Mouse (Mus musculus) limb, embryonic 10.5 days (tissue): Measurements from ENCODE around the gene Tmem255b. TPM values are rescaled to one million over a fixed set of nuclear protein-coding genes. Genes with fewer than 3 reads are reported as not detected.

Source experiments
- DNase-seq: peaks from one replicate; pipeline ENCODE4 v3.0.0-alpha.2; 2017; ENCODE audit warnings: low spot score
- H3K27ac ChIP-seq: fragments of 300-500 bp; sonication (generic); 2 replicates; pipeline ENCODE4 v1.5.1; 2016; ENCODE audit warnings: mild to moderate bottlenecking
- H3K27me3 ChIP-seq: fragments of 300-500 bp; sonication (generic); 2 replicates; pipeline ENCODE4 v1.6.1; 2016; ENCODE audit warnings: low read depth, mild to moderate bottlenecking; ENCODE audit not compliant: poor library complexity, severe bottlenecking
- H3K36me3 ChIP-seq: fragments of 300-500 bp; sonication (generic); 2 replicates; pipeline ENCODE4 v1.6.1; 2016; ENCODE audit warnings: mild to moderate bottlenecking, moderate library complexity
- H3K4me1 ChIP-seq: fragments of 300-500 bp; sonication (generic); 2 replicates; pipeline ENCODE4 v1.6.1; 2016
- H3K4me3 ChIP-seq: fragments of 300-500 bp; sonication (generic); 2 replicates; pipeline ENCODE4 v1.5.1; 2016; ENCODE audit warnings: mild to moderate bottlenecking, moderate library complexity
- H3K9me3 ChIP-seq: fragments of 300-500 bp; sonication (generic); replicated peaks from 2 replicates; pipeline ENCODE4 v1.6.1; 2016; ENCODE audit warnings: mild to moderate bottlenecking
- WGBS: fragments of 180-500 bp; shearing (Covaris S2); methylation state at CpG from one replicate; pipeline ENCODE4 v1.1.7; 2016; 5-methylcytosine and 5-hydroxymethylcytosine counted together
- polyA plus RNA-seq: library from polyadenylated mRNA; unstranded; fragments of >200 nt; fragmentation: Nextera tagmentation; extraction: Ambion mirVana; gene quantifications from 2 replicates; pipeline ENCODE4 v1.2.1, GENCODE M21; 2016

The Tmem255b gene
- polyA plus RNA-seq: 0.29 and 0.40 TPM in 2 replicates

DNA sequence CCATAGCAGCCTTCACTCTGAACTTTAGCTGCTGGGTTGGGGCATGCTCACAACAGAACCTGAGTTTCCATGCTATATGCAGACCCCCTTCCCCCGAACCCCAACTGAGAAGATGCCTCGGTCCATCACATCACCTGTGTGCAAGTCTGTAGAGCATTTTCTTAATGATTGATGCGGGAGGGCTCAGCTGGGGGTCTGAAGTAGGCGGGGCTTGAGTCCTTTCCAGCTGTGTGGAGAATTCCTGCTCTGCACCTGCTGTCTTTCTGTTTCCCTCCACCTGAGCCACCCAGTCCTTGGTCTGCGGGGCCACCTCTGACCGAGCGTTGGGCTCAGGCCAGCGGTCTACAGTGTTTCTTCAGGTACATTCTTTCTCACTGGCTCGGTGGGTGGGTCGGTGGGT lies at the start of gene Tmem255b:
Tmem255b (plus strand) TSS at position 301 of the 400 bp plus-strand sequence.
- H3K27me3 ChIP-seq: peaks cover 44% of the 10 kb centered on the region
- no peak within 1 kb of the TSS for H3K27ac ChIP-seq
- no peaks in the 10 kb centered on the region for H3K4me1 ChIP-seq
- WGBS: 19% methylated on average over 10 of the region's 10 CpGs
- no peak for DNase-seq
- H3K9me3 ChIP-seq: no peaks in the 10 kb centered on the region
- H3K36me3 ChIP-seq: no peaks in the 10 kb centered on the region
- H3K4me3 ChIP-seq: no peak within 1 kb of the TSS

DNA sequence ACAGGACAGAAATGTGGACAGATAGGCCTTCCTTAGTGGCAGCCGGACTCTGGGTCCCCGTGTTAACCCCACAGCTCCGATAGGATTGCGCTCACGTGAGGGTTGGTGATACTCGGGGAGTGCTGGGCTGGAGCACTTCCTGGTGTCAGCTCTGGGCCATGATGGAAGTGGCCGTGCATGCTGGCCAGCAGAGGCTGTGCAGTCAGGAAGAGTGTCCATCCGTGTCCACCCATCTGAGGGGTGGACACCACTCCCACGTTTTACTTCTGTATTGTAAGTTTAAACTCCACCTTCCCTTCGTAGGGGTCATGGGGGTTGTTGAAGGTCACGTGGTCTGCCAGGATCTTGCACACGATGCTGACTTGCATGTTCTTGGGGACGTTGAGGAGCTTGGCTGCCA lies 48.6 kb upstream of the Tmem255b start:
- H3K27ac ChIP-seq: no peak overlapping the region
- H3K4me1 ChIP-seq: no peaks in the 10 kb centered on the region
- H3K4me3 ChIP-seq: no peak overlapping the region
- no peaks in the 10 kb centered on the region for H3K36me3 ChIP-seq
- H3K9me3 ChIP-seq: no peaks in the 10 kb centered on the region
- no peaks in the 10 kb centered on the region for H3K27me3 ChIP-seq
- DNase-seq: no peak
- 81% methylated on average over 13 of the region's 13 CpGs for WGBS

DNA sequence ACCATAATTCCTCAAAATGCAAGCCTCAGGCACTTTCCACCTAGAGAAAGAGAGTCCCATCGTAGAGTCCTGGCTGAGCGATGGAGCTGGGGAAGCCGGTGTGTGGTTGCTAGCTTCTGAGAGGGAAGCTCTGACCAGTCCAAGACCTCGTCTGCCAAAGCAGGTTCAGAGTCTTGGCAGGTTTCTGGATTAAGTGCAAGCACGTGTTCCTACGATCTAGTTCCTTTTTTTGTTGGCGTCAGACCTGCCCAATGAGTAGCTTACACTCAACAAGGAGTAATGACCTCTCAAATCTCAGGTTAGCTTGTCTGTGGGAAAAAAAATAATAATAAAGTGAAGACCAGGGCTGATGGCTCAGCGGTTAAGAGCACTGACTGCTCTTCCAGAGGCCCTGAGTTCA lies 47.3 kb upstream of the Tmem255b start:
- no peaks in the 10 kb centered on the region for H3K4me1 ChIP-seq
- WGBS: 87% methylated on average over 8 of the region's 8 CpGs
- no peaks in the 10 kb centered on the region for H3K27me3 ChIP-seq
- no peak overlapping the region for H3K4me3 ChIP-seq
- DNase-seq: no peak
- no peaks in the 10 kb centered on the region for H3K9me3 ChIP-seq
- no peaks in the 10 kb centered on the region for H3K36me3 ChIP-seq
- H3K27ac ChIP-seq: no peak overlapping the region

DNA sequence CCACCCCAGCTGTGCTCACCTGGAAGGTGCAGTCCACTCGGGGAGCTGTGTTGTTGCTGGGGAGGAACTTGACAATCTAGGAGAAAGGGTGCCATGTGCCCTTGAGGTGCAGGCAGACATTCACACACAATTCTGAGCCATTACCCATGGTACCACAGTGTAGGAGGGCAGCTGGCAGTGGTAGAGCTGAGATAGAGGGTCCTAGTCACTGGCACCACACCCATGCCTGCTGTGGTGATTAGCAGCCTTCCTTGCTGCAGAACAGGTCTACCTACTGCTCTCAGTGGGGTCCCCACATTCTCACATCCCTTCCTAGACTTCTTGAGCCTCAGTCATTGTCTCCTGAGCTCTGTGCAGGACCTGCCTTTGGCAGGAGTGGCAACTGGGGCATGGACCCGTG lies 46.2 kb upstream of the Tmem255b start:
- no peak for DNase-seq
- no peaks in the 10 kb centered on the region for H3K9me3 ChIP-seq
- no peaks in the 10 kb centered on the region for H3K4me1 ChIP-seq
- no peaks in the 10 kb centered on the region for H3K36me3 ChIP-seq
- no peak overlapping the region for H3K4me3 ChIP-seq
- H3K27me3 ChIP-seq: no peaks in the 10 kb centered on the region
- 69% methylated on average over 2 of the region's 2 CpGs for WGBS
- no peak overlapping the region for H3K27ac ChIP-seq

DNA sequence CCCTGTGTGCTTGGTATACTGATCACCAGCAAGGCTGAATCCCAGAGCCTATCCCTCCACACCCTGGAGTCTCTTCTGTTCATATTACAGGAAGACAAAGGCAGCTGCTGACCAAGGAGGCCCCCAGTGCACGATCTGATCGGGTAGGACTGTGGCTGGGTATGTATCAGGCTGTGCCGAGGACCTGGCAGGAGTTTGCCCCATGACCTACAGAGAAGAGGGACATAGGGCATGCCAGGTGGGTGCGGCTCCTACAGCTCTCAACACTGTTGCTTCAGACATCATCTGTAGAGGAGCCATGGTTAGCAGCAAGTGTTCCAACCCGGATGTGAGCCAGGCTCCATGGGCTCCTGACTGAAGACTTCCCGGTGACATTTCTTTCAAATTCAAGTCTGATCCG lies 41.1 kb upstream of the Tmem255b start:
- H3K4me1 ChIP-seq: no peaks in the 10 kb centered on the region
- H3K9me3 ChIP-seq: no peaks in the 10 kb centered on the region
- no peak for DNase-seq
- no peaks in the 10 kb centered on the region for H3K36me3 ChIP-seq
- no peaks in the 10 kb centered on the region for H3K27me3 ChIP-seq
- H3K4me3 ChIP-seq: no peak overlapping the region
- 94% methylated on average over 7 of the region's 7 CpGs for WGBS
- no peak overlapping the region for H3K27ac ChIP-seq

DNA sequence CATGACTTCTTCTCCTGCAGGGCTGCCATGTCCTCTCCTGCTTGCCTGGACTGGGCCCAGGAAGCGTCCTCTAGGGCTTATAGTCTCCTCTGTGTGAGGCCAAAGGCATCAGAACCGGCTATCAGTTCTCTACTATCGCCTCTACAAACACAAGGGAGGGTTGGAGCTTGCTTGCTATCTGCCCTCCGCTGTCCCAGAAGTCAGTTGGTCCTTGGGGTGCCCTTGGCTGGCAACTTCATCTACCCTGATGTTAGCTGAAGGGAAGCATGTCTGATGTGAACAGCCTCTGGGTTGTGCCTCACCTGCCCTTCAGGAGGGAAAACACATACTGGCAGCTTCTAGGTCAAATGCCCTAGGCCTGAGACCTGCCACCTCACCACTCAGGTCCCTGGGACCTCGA lies 38.3 kb upstream of the Tmem255b start, which contains the start of gene Atp4b:
Atp4b (minus strand) TSS at position 101 of the 400 bp plus-strand sequence.
- DNase-seq: no peak
- Histone ChIP-seq H3K36me3 (no peaks in the 10 kb centered on the region), H3K4me1 (no peaks in the 10 kb centered on the region), H3K27me3 (no peaks in the 10 kb centered on the region), H3K27ac (no peak within 1 kb of the TSS), H3K9me3 (no peaks in the 10 kb centered on the region), H3K4me3 (no peak within 1 kb of the TSS)
- 85% methylated on average over 5 of the region's 5 CpGs for WGBS

DNA sequence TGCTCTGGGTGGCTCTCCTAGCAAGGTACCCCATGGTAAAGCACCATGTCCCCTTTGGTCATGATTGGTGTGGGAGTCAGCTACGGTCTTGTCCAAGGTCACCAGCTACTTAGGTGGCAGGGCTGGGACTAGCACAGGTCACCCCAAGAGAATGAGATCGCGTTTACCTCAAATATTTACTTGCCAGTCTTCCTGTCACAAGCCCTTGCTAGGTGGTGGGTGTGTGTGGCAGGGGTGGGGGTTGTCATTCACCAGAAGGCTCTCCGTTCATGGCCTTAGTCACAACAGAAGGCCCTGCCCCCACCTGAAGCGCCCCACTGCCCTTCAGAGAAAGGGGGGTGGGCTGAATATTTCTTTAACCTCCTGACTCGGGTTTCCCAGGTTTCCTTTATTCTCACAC lies 31.5 kb upstream of the Tmem255b start:
- Histone ChIP-seq H3K4me1 (no peaks in the 10 kb centered on the region), H3K4me3 (no peak overlapping the region), H3K9me3 (no peaks in the 10 kb centered on the region), H3K36me3 (no peaks in the 10 kb centered on the region), H3K27ac (no peak overlapping the region), H3K27me3 (no peaks in the 10 kb centered on the region)
- WGBS: 83% methylated on average over 6 of the region's 6 CpGs
- DNase-seq: no peak

DNA sequence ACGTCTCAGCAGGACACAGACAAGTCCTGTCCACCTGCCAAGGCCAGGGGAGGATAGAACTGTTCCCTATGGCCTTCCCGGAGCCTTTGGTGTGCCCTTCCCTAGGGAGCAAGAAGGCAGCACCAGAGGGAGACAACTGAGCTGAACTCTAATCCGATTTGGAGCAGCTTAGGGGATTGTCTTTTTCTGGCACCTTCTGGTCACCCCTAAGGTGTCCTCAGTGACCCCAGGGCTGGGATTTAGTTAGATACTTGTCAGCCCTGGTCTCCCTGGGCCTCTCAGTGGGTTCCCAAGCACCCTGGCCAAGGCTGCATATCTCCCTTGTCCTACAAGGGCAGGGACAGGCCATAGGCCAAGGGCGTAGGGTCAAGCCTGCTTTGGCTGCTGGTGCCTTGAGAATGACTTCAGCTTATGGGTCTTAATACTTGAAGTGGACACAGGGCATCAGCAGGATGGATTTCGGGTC lies 30.3 kb upstream of the Tmem255b start, which contains the start of gene Grk1:
Grk1 (plus strand) TSS at position 416 of the 466 bp plus-strand sequence.
- Histone ChIP-seq H3K27ac (no peak within 1 kb of the TSS), H3K4me3 (no peak within 1 kb of the TSS), H3K4me1 (no peaks in the 10 kb centered on the region), H3K9me3 (no peaks in the 10 kb centered on the region), H3K27me3 (no peaks in the 10 kb centered on the region), H3K36me3 (no peaks in the 10 kb centered on the region)
- WGBS: 79% methylated on average over 5 of the region's 5 CpGs
- no peak for DNase-seq

DNA sequence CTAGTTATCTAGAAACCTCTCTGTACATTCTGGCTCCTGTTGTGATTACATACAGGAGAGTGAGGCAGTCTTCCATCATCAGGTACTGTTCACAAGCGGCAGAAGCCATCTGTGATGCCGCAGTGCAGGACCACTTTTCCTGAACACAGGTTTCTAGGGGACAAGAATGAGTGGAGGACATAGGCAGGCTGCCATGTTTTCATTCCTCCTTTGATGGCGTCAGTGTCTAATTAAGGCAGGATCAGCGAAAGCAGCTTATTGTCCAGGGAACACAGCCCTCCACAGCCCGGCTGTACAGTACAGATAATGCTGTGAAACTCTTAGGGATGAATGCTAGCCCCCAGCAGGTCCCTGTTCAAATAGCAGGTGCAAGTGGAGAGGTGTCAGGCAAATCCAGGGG lies 29.0 kb upstream of the Tmem255b start:
- no peak for DNase-seq
- 88% methylated on average over 5 of the region's 5 CpGs for WGBS
- Histone ChIP-seq H3K9me3 (no peaks in the 10 kb centered on the region), H3K27me3 (no peaks in the 10 kb centered on the region), H3K36me3 (no peaks in the 10 kb centered on the region), H3K4me3 (no peak overlapping the region), H3K27ac (no peak overlapping the region), H3K4me1 (no peaks in the 10 kb centered on the region)

DNA sequence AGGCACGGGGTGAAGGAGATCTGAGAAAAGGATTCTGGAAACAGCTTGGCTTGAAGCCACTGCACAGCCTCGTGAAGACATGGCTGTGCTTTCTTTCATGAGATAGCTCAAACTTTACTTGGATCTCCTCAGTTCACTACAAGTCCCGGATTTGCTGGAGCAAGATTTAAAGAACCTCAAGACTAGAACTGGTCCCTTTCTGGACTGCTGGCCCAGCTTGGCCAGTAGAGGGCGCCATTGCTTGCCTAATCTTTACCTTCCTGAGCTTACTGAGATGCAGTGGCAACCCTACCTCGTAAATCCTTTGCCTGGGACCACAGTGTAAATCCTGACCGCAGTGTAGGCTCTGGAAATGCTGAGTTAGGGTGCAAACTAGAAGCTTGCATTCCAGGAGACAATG lies 23.4 kb upstream of the Tmem255b start:
- no peak overlapping the region for H3K4me3 ChIP-seq
- no peak overlapping the region for H3K27ac ChIP-seq
- no peaks in the 10 kb centered on the region for H3K36me3 ChIP-seq
- 35% methylated on average over 6 of the region's 6 CpGs for WGBS
- H3K27me3 ChIP-seq: no peaks in the 10 kb centered on the region
- no peaks in the 10 kb centered on the region for H3K9me3 ChIP-seq
- peak; percentile 82 for DNase-seq
- H3K4me1 ChIP-seq: no peaks in the 10 kb centered on the region

DNA sequence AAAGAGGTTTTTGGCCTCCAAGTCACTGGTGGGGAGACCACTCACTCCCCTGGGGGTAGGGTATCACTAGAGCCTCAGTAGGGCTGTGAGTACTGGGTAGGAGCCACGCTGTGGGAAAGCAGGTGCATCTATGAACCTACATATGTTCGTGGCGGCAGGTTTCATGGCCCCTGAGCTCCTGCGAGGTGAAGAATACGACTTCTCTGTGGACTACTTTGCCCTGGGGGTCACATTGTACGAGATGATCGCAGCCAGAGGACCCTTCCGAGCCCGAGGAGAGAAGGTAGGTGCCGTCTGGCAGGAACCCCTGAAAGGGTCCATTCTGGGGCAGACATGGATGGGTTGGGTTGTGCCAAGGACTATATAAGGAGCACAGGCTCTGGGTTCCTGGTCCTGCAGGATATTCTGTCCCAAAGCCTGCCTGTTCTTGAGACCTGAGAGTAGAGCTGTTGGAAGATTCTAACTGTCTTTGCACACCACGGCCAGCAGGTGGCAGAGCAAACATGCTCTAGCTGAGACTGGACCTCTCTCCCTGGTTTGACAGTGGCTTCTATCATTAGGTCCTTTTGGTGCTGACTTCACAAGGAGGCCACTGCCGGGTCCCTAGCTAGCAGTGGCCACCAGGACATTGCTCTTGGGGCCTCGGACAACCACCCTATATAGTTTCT lies 22.0 kb upstream of the Tmem255b start:
- 67% methylated on average over 13 of the region's 13 CpGs for WGBS
- H3K4me3 ChIP-seq: no peak overlapping the region
- DNase-seq: peak; percentile 71
- H3K27ac ChIP-seq: no peak overlapping the region
- H3K27me3 ChIP-seq: no peaks in the 10 kb centered on the region
- H3K36me3 ChIP-seq: no peaks in the 10 kb centered on the region
- no peaks in the 10 kb centered on the region for H3K4me1 ChIP-seq
- H3K9me3 ChIP-seq: no peaks in the 10 kb centered on the region

DNA sequence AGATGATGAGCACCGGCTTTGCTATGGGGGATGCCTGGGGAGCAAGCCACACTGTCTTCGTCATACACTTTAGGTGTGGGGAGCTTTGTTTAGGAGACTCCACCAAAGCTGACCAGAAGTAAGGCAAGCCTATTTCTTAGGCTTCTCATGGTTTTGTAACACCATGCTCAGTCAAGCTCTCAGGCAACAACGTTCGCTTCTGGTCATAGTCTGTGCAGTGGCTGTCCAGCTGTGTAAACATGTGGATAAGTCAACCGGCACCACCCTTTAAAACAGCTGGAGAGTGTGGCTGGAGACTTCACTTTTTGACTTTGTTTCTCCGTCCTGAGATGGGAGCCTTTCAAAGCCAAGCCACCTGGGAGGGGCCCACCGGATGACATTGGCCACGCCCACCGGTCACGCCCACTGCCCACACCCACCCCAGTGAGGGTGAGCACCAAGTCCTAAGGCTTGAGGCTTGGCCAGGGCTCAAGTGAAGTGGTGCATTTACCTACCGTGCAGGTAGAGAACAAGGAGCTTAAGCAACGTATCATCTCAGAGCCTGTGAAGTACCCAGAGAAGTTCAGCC lies 21.1 kb upstream of the Tmem255b start:
- Histone ChIP-seq H3K4me1 (no peaks in the 10 kb centered on the region), H3K9me3 (no peaks in the 10 kb centered on the region), H3K4me3 (no peak overlapping the region), H3K27me3 (no peaks in the 10 kb centered on the region), H3K27ac (no peak overlapping the region), H3K36me3 (no peaks in the 10 kb centered on the region)
- 58% methylated on average over 12 of the region's 12 CpGs for WGBS
- DNase-seq: no peak

DNA sequence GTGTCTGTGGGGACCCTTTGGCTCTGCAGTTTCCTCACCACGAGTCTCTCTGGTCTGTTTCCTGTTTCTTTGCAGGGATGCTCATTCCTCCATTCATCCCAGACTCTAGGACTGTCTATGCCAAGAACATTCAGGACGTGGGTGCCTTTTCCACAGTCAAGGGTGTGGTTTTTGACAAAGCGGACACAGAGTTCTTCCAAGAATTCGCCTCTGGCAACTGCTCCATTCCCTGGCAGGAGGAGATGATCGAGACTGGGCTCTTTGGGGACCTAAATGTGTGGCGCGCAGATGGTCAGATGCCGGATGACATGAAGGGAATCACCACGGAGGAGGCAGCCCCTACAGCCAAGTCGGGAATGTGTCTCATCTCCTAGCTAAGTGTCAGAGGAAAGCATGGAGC lies 19.1 kb upstream of the Tmem255b start:
- 80% methylated on average over 10 of the region's 10 CpGs for WGBS
- no peak overlapping the region for H3K27ac ChIP-seq
- no peaks in the 10 kb centered on the region for H3K27me3 ChIP-seq
- no peak overlapping the region for H3K4me3 ChIP-seq
- no peaks in the 10 kb centered on the region for H3K9me3 ChIP-seq
- no peaks in the 10 kb centered on the region for H3K36me3 ChIP-seq
- DNase-seq: no peak
- no peaks in the 10 kb centered on the region for H3K4me1 ChIP-seq
